Mouse (Mus musculus) bone marrow macrophage, adult 2 months (primary cell): ENCODE measurements around the gene Ly6g6d. TPM values are rescaled to one million over a fixed set of nuclear protein-coding genes. Genes with fewer than 3 reads are reported as not detected.

Experiments used
- H3K27ac ChIP-seq: 2 replicates; pipeline ENCODE4 v1.5.1; 2012; ENCODE audit warnings: low read depth, low read length; ENCODE audit not compliant: insufficient read depth
- H3K4me1 ChIP-seq: 2 replicates; pipeline ENCODE4 v1.6.1; 2012; ENCODE audit warnings: low read length; ENCODE audit not compliant: control insufficient read depth, insufficient read depth
- H3K4me3 ChIP-seq: 2 replicates; pipeline ENCODE4 v1.5.1; 2012; ENCODE audit warnings: mild to moderate bottlenecking, low read length, moderate library complexity; ENCODE audit not compliant: insufficient read depth
- CTCF ChIP-seq: IDR thresholded peaks from 2 replicates; pipeline ENCODE4 v1.5.1; 2012; ENCODE audit warnings: low read depth, mild to moderate bottlenecking, low read length, moderate library complexity
- POLR2A ChIP-seq: IDR thresholded peaks from 2 replicates; pipeline ENCODE4 v1.6.1; 2012; ENCODE audit warnings: mild to moderate bottlenecking, low read depth, low read length, borderline replicate concordance
- polyA plus RNA-seq: library from polyadenylated mRNA; stranded (reverse); fragments of >200 nt; gene quantifications from 2 replicates; pipeline ENCODE4 v1.2.4, GENCODE M21; 2012; ENCODE audit not compliant: missing spikeins, insufficient read depth, insufficient read length

The Ly6g6d gene
- polyA plus RNA-seq, 1 experiment: 1.0 TPM

- no peak for TF ChIP-seq CTCF
- TF ChIP-seq POLR2A: no peak
- Histone ChIP-seq H3K27ac (no peak within 1 kb of the TSS), H3K4me1 (peaks cover 7% of the 10 kb centered on the region), H3K4me3 (no peak within 1 kb of the TSS)
Measured at GRCm38 (mm10) chr17:35085208-35085865, 7.5 kb upstream of the Ly6g6d start, which contains the start of gene Ly6g6f. TSS of gene Ly6g6f (minus strand) at chr17:35085610.

- H3K27ac ChIP-seq: no peak overlapping the region
- TF ChIP-seq CTCF: no peak
- no peak for TF ChIP-seq POLR2A
- H3K4me1 ChIP-seq: peaks cover 15% of the 10 kb centered on the region
- no peak overlapping the region for H3K4me3 ChIP-seq
Measured at GRCm38 (mm10) chr17:35083929-35084497, 6.1 kb upstream of the Ly6g6d start.

DNA sequence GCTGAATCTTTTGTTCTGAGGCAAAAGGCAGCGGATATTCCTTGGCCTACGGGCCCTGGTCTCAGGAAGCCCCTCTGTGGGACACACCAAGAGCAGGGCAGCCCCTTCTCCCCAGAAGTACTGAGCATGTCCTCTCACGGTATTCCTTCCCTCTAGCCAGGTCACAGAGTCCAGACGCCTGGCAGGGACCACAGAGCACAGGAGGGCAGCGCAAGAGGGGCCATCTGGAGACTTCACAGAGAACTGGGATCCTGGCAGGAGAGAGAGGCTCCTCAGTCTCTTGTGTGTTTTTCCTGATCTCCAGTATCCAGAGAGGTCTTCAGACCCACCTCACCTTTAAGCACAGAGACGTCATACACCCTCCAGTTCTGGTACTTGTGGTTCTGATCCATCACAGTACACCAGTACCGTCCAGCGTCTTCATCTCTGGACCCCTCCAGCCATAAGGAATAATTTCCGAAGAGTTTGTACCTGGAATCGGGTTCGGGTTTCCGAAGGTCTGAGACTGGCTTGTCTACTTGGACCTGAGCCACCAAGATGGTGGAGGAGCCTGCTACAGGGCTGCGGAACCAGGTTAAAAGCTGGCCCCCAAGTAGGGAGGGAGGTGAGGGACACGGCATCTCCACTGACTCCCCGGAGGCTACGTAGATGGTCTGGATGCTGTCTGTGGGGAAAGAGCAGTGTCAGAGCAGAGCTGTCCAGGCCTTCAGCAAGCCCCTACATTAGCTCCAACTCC lies 5.1 kb upstream of the Ly6g6d start:
- H3K27ac ChIP-seq: no peak overlapping the region
- H3K4me3 ChIP-seq: no peak overlapping the region
- H3K4me1 ChIP-seq: peaks cover 18% of the 10 kb centered on the region
- no peak for TF ChIP-seq POLR2A
- no peak for TF ChIP-seq CTCF

GRCm38 (mm10) chr17:35080710-35081109 lies 2.8 kb upstream of the Ly6g6d start:
- peaks cover 24% of the 10 kb centered on the region for H3K4me1 ChIP-seq
- H3K27ac ChIP-seq: no peak overlapping the region
- TF ChIP-seq CTCF: no peak
- no peak overlapping the region for H3K4me3 ChIP-seq

DNA sequence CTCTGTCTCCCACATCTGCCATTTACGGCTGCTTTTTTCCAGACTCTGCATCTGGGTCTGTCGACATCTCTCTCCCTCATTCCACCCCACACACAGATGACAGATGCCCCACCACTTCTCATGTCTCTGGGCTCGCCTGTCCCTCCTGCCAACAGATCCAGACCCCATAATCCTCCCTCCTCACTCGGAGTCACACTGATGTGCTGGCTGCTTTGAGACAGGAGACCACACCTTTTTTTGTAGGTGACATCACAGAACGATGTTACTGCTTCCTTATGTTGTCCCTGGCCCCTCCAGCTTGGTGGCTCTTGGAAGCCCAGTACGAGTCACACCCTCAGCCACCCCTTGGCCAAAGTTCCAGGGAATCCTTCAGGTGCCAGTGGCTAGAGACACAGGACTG lies 2.4 kb upstream of the Ly6g6d start:
- no peak for TF ChIP-seq CTCF
- TF ChIP-seq POLR2A: no peak
- H3K4me1 ChIP-seq: peaks cover 24% of the 10 kb centered on the region
- H3K27ac ChIP-seq: no peak overlapping the region
- no peak overlapping the region for H3K4me3 ChIP-seq

- no peak for TF ChIP-seq POLR2A
- TF ChIP-seq CTCF: no peak
- H3K4me3 ChIP-seq: no peak overlapping the region
- H3K4me1 ChIP-seq: peaks cover 24% of the 10 kb centered on the region
- no peak overlapping the region for H3K27ac ChIP-seq
Measured at GRCm38 (mm10) chr17:35079778-35080177, 1.9 kb upstream of the Ly6g6d start.

- Histone ChIP-seq H3K4me1 (peaks cover 24% of the 10 kb centered on the region), H3K27ac (no peak overlapping the region), H3K4me3 (no peak overlapping the region)
- TF ChIP-seq CTCF (no peak), POLR2A (no peak)
Measured at GRCm38 (mm10) chr17:35077285-35077684, 580 bp downstream of the Ly6g6d start.

- Histone ChIP-seq H3K4me1 (peaks cover 24% of the 10 kb centered on the region), H3K27ac (no peak within 1 kb of the TSS), H3K4me3 (peak within 1 kb of the TSS; percentile 37)
- TF ChIP-seq POLR2A (no peak), CTCF (no peak)
Measured at GRCm38 (mm10) chr17:35076507-35077176, 1.2 kb downstream of the Ly6g6d start, which contains the start of gene Ly6g6e. TSS of gene Ly6g6e (plus strand) at chr17:35076902.

DNA sequence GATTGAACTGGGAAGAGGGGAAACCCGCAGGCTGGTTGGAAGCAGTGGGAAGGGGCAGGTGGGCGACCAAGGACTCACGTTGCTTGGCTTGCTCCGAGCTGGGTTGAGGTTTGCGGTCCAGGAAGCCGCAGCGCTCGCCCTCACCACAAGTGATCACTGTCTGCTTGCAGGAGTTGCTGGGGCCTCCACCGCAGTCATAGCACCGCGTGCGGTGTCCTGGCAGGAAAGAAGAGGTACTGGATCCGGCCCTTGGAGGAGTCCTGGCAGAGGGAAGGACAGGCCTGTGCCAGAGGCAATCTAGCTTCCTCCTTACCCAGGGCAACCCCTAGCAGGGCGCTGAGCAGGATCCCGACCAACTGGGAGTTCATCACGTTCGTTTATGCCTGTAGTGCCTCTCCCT lies 3.8 kb downstream of the Ly6g6d start:
- TF ChIP-seq CTCF (no peak), POLR2A (no peak)
- Histone ChIP-seq H3K4me1 (peaks cover 9% of the 10 kb centered on the region), H3K27ac (no peak overlapping the region), H3K4me3 (no peak overlapping the region)
